Mouse (Mus musculus): ENCODE measurements around the gene Ablim1. TPM values are rescaled to one million over a fixed set of nuclear protein-coding genes. Genes with fewer than 3 reads are reported as not detected.

The Ablim1 gene
- polyA plus RNA-seq, 1 experiment = 9.8 TPM

DNA sequence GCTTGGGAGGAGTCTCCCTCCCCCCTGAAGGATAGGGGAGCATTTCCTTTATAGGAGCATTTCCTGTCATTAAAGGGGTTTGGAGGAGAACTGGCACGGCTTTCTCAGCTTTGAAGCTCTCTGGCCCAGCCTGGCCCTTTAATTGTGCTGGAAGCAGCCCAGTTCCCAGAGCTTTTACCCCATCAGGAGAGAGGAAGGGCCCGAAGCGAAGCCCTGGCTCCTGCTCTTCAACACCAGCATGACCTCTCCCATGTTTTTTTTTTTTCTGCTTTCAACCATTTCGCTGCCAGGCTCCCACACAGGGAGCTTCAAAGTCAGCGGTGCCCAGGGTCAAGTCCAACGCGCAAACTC is 311.3 kb downstream of the Ablim1 start:
- TF ChIP-seq MYOG (IDR thresholded peaks at IDR 0.05; ENCODE audit: control insufficient read depth, extremely low read depth, insufficient read length) (no peak), MYOD1 (IDR thresholded peaks at IDR 0.05; ENCODE audit: control insufficient read depth, insufficient read length, low read depth) (no peak), MAX (IDR thresholded peaks at IDR 0.05) (no peak), FOSL1 (IDR thresholded peaks at IDR 0.05; ENCODE audit: insufficient read depth, low read length, poor library complexity, severe bottlenecking) (no peak), CEBPB (IDR thresholded peaks at IDR 0.05; ENCODE audit: low read depth) (no peak), CTCF (IDR thresholded peaks at IDR 0.05; ENCODE audit: control insufficient read depth, insufficient read depth, insufficient read length) (no peak), USF1 (IDR thresholded peaks at IDR 0.05; ENCODE audit: low read depth) (no peak)
- Histone ChIP-seq H3K36me3 (ENCODE audit: control insufficient read depth, insufficient read depth) (no peaks in the 10 kb centered on the region), H3K27me3 (ENCODE audit: control insufficient read depth, insufficient read depth, insufficient read length) (no peaks in the 10 kb centered on the region), H3ac (ENCODE audit: control insufficient read depth, insufficient read length, low read depth) (no peak overlapping the region), H3K79me3 (ENCODE audit: low read depth) (no peaks in the 10 kb centered on the region), H3K79me2 (ENCODE audit: control insufficient read depth, insufficient read depth) (no peaks in the 10 kb centered on the region), H3K4me3 (ENCODE audit: insufficient read depth, poor library complexity, severe bottlenecking) (no peak overlapping the region)

DNA sequence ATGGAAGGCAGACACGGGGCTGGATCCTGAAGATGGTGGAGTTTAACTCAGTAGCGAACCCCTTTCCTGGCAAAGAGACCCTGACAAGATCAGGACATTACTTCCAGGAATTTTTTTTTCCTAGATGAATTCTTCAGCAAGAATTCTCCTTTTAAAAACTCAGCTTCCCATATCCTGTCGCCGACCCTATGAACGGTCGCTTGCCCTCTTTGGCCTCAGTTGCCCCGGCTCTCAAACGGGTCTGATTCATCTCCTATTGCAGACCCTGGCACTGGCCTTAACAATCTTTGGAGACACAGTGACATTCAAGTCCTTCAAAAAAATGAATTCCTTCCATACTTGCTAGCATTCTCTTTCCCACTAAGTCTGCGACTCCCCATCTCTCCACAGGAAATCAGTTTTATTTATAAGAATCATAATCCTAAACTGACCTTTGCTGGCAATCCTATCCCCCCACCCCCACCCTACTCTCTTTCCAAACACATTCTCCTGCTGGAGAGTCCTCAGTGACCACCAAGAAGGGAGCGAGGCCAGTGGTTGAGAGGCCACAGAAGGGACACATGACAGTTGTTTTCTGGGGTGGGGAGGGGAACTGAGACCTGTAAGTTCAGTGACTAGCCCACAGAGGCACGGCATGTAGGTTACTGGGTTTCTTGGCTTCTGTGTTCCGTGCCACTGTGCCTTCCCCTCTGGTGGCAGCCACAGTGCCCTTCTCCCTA is 311.8 kb downstream of the Ablim1 start:
- TF ChIP-seq MYOG (IDR thresholded peaks at IDR 0.05; ENCODE audit: control insufficient read depth, extremely low read depth, insufficient read length) (no peak), CEBPB (IDR thresholded peaks at IDR 0.05; ENCODE audit: low read depth) (no peak), MYOD1 (IDR thresholded peaks at IDR 0.05; ENCODE audit: control insufficient read depth, insufficient read length, low read depth) (no peak), CTCF (IDR thresholded peaks at IDR 0.05; ENCODE audit: control insufficient read depth, insufficient read depth, insufficient read length) (no peak), USF1 (IDR thresholded peaks at IDR 0.05; ENCODE audit: low read depth) (no peak), FOSL1 (IDR thresholded peaks at IDR 0.05; ENCODE audit: insufficient read depth, low read length, poor library complexity, severe bottlenecking) (no peak), MAX (IDR thresholded peaks at IDR 0.05) (no peak)
- Histone ChIP-seq H3K79me2 (ENCODE audit: control insufficient read depth, insufficient read depth) (no peaks in the 10 kb centered on the region), H3K79me3 (ENCODE audit: low read depth) (no peaks in the 10 kb centered on the region), H3K4me3 (ENCODE audit: insufficient read depth, poor library complexity, severe bottlenecking) (no peak overlapping the region), H3K27me3 (ENCODE audit: control insufficient read depth, insufficient read depth, insufficient read length) (no peaks in the 10 kb centered on the region), H3ac (ENCODE audit: control insufficient read depth, insufficient read length, low read depth) (no peak overlapping the region), H3K36me3 (ENCODE audit: control insufficient read depth, insufficient read depth) (no peaks in the 10 kb centered on the region)

DNA sequence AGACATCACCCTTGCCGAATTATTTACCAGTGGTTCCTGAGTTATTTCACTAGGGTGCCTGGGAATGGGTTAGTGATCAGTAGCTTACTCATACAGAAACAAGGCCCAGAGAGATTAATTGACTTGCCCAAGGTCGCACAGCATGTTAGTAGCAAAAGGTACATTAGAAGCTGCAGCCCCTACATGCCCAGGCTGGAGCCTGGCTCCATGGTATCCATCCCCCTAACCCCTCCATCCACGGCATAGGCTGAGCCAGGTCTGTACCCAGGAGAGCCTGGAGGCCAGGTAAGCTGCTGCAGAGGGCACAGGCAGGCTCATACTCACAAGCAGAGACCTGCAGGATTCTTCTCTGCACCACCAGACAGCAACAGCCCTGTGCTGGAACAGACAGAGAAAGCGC is 312.8 kb downstream of the Ablim1 start:
- no peaks in the 10 kb centered on the region for H3K36me3 ChIP-seq (ENCODE audit: control insufficient read depth, insufficient read depth)
- H3K4me3 ChIP-seq (ENCODE audit: insufficient read depth, poor library complexity, severe bottlenecking) = no peak overlapping the region
- TF ChIP-seq FOSL1 (IDR thresholded peaks at IDR 0.05; ENCODE audit: insufficient read depth, low read length, poor library complexity, severe bottlenecking) (no peak), MYOD1 (IDR thresholded peaks at IDR 0.05; ENCODE audit: control insufficient read depth, insufficient read length, low read depth) (no peak), USF1 (IDR thresholded peaks at IDR 0.05; ENCODE audit: low read depth) (no peak), MYOG (IDR thresholded peaks at IDR 0.05; ENCODE audit: control insufficient read depth, extremely low read depth, insufficient read length) (no peak), CTCF (IDR thresholded peaks at IDR 0.05; ENCODE audit: control insufficient read depth, insufficient read depth, insufficient read length) (no peak), CEBPB (IDR thresholded peaks at IDR 0.05; ENCODE audit: low read depth) (no peak)
- H3ac ChIP-seq (ENCODE audit: control insufficient read depth, insufficient read length, low read depth) = no peak overlapping the region
- no peaks in the 10 kb centered on the region for H3K79me2 ChIP-seq (ENCODE audit: control insufficient read depth, insufficient read depth)
- H3K27me3 ChIP-seq (ENCODE audit: control insufficient read depth, insufficient read depth, insufficient read length) = no peaks in the 10 kb centered on the region
- no peaks in the 10 kb centered on the region for H3K79me3 ChIP-seq (ENCODE audit: low read depth)

DNA sequence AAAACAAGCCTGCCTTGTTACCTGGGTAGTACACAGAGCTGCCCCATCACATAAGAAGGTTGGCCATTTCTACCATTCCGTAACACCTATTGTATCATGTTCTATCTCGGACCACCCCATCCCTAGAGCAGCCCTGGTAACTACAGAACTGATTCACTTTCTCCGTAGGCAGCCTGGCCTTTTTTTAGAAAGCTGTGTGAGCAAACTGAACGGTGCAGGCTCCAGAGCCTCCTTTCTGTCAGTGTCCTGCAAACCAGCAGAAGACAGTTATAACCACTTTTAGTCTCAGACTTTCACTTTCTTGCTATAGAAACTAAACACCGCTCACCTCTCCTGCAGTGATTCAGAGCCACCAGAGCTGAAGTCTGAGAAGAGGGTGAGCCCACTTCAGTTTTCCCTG is 314.1 kb downstream of the Ablim1 start:
- Histone ChIP-seq H3K79me3 (ENCODE audit: low read depth) (no peaks in the 10 kb centered on the region), H3ac (ENCODE audit: control insufficient read depth, insufficient read length, low read depth) (no peak overlapping the region), H3K79me2 (ENCODE audit: control insufficient read depth, insufficient read depth) (no peaks in the 10 kb centered on the region), H3K27me3 (ENCODE audit: control insufficient read depth, insufficient read depth, insufficient read length) (no peaks in the 10 kb centered on the region), H3K36me3 (ENCODE audit: control insufficient read depth, insufficient read depth) (no peaks in the 10 kb centered on the region), H3K4me3 (ENCODE audit: insufficient read depth, poor library complexity, severe bottlenecking) (no peak overlapping the region)
- TF ChIP-seq MAX (IDR thresholded peaks at IDR 0.05) (no peak), FOSL1 (IDR thresholded peaks at IDR 0.05; ENCODE audit: insufficient read depth, low read length, poor library complexity, severe bottlenecking) (no peak), CEBPB (IDR thresholded peaks at IDR 0.05; ENCODE audit: low read depth) (no peak), USF1 (IDR thresholded peaks at IDR 0.05; ENCODE audit: low read depth) (no peak), MYOD1 (IDR thresholded peaks at IDR 0.05; ENCODE audit: control insufficient read depth, insufficient read length, low read depth) (no peak), MYOG (IDR thresholded peaks at IDR 0.05; ENCODE audit: control insufficient read depth, extremely low read depth, insufficient read length) (no peak), CTCF (IDR thresholded peaks at IDR 0.05; ENCODE audit: control insufficient read depth, insufficient read depth, insufficient read length) (no peak)

DNA sequence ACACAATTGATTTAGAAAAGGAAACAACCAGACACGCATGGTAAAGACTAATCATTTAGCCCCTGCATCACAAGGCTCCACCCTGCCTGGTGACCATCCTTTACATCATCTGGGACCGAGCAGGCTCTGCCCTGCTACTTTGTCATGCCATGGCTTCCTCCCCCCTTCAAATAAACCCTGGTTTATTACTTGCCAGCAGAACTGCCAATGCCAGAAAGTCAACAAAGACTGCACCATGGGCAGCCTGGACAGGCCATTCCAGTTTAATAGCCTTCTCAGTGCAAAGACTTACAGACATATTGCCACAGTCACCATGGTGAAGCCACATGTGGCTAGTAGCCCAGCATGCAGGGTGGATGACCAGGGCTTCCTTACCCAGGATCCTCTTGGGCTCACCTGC is 314.9 kb downstream of the Ablim1 start:
- TF ChIP-seq FOSL1 (IDR thresholded peaks at IDR 0.05; ENCODE audit: insufficient read depth, low read length, poor library complexity, severe bottlenecking) (no peak), CEBPB (IDR thresholded peaks at IDR 0.05; ENCODE audit: low read depth) (no peak), MYOD1 (IDR thresholded peaks at IDR 0.05; ENCODE audit: control insufficient read depth, insufficient read length, low read depth) (no peak), MAX (IDR thresholded peaks at IDR 0.05) (no peak), MYOG (IDR thresholded peaks at IDR 0.05; ENCODE audit: control insufficient read depth, extremely low read depth, insufficient read length) (no peak), USF1 (IDR thresholded peaks at IDR 0.05; ENCODE audit: low read depth) (no peak), CTCF (IDR thresholded peaks at IDR 0.05; ENCODE audit: control insufficient read depth, insufficient read depth, insufficient read length) (no peak)
- H3K36me3 ChIP-seq (ENCODE audit: control insufficient read depth, insufficient read depth) = no peaks in the 10 kb centered on the region
- H3K79me3 ChIP-seq (ENCODE audit: low read depth) = no peaks in the 10 kb centered on the region
- no peak overlapping the region for H3ac ChIP-seq (ENCODE audit: control insufficient read depth, insufficient read length, low read depth)
- H3K27me3 ChIP-seq (ENCODE audit: control insufficient read depth, insufficient read depth, insufficient read length) = no peaks in the 10 kb centered on the region
- no peaks in the 10 kb centered on the region for H3K79me2 ChIP-seq (ENCODE audit: control insufficient read depth, insufficient read depth)
- H3K4me3 ChIP-seq (ENCODE audit: insufficient read depth, poor library complexity, severe bottlenecking) = no peak overlapping the region

All from C2C12 (cell line).